Mouse (Mus musculus): Measurements from ENCODE around the gene Mgat1.
A peak's percentile ranks its signal among the peaks of the same experiment; 100 is the strongest.
"Not testable (repeated sequence)": the region's sequence is repeated elsewhere in the genome, so short reads cannot be mapped to it uniquely, and the experiment has no call there.

Mgat1 gene

GRCm38 (mm10) chr11:49243727-49244594 lies at the start of gene Mgat1:
Gene Mgat1 (plus strand): TSS chr11:49244191.
- DNase-seq (ENCODE audit: extremely low spot score, low spot score) = peak; percentile 96

- DNase-seq (ENCODE audit: extremely low spot score, low spot score) = not testable (repeated sequence)
These were observed 49.2 kb upstream of the Mgat1 start for GRCm38 (mm10) chr11:49194771-49195170.

- no peak for DNase-seq (ENCODE audit: extremely low spot score, low spot score)
These were observed 48.1 kb upstream of the Mgat1 start for GRCm38 (mm10) chr11:49195819-49196322.

GRCm38 (mm10) chr11:49200666-49201065 lies 43.3 kb upstream of the Mgat1 start:
- DNase-seq (ENCODE audit: extremely low spot score, low spot score) = no peak

- no peak for DNase-seq (ENCODE audit: extremely low spot score, low spot score)
These were observed 42.8 kb upstream of the Mgat1 start for GRCm38 (mm10) chr11:49201142-49201541.

GRCm38 (mm10) chr11:49202071-49202470 lies 41.9 kb upstream of the Mgat1 start:
- DNase-seq (ENCODE audit: extremely low spot score, low spot score) = no peak

- DNase-seq (ENCODE audit: extremely low spot score, low spot score) = peak; percentile 53
These were observed 41.4 kb upstream of the Mgat1 start for GRCm38 (mm10) chr11:49202523-49203061.

- DNase-seq (ENCODE audit: extremely low spot score, low spot score) = peak; percentile 95
These were observed 40.7 kb upstream of the Mgat1 start, which contains the start of gene Zfp62 for GRCm38 (mm10) chr11:49203129-49203768. Gene Zfp62 (plus strand): TSS chr11:49203292.

- DNase-seq (ENCODE audit: extremely low spot score, low spot score) = peak; percentile 73
These were observed 40.1 kb upstream of the Mgat1 start for GRCm38 (mm10) chr11:49203771-49204497.

- DNase-seq (ENCODE audit: extremely low spot score, low spot score) = no peak
These were observed 38.9 kb upstream of the Mgat1 start for GRCm38 (mm10) chr11:49205080-49205590.

- DNase-seq (ENCODE audit: extremely low spot score, low spot score) = no peak
These were observed 36.5 kb upstream of the Mgat1 start for GRCm38 (mm10) chr11:49207495-49207894.

GRCm38 (mm10) chr11:49212577-49212976 lies 31.4 kb upstream of the Mgat1 start:
- no peak for DNase-seq (ENCODE audit: extremely low spot score, low spot score)

- DNase-seq (ENCODE audit: extremely low spot score, low spot score) = no peak
These were observed 30.5 kb upstream of the Mgat1 start for GRCm38 (mm10) chr11:49213505-49213904.

GRCm38 (mm10) chr11:49219271-49219670 lies 24.7 kb upstream of the Mgat1 start:
- DNase-seq (ENCODE audit: extremely low spot score, low spot score) = no peak

GRCm38 (mm10) chr11:49224455-49224854 lies 19.5 kb upstream of the Mgat1 start:
- no peak for DNase-seq (ENCODE audit: extremely low spot score, low spot score)

GRCm38 (mm10) chr11:49232781-49233180 lies 11.2 kb upstream of the Mgat1 start:
- no peak for DNase-seq (ENCODE audit: extremely low spot score, low spot score)

GRCm38 (mm10) chr11:49235459-49236207 lies 8.4 kb upstream of the Mgat1 start:
- no peak for DNase-seq (ENCODE audit: extremely low spot score, low spot score)

GRCm38 (mm10) chr11:49236891-49237290 lies 7.1 kb upstream of the Mgat1 start:
- DNase-seq (ENCODE audit: extremely low spot score, low spot score) = no peak

GRCm38 (mm10) chr11:49237532-49237931 lies 6.5 kb upstream of the Mgat1 start:
- no peak for DNase-seq (ENCODE audit: extremely low spot score, low spot score)

- DNase-seq (ENCODE audit: extremely low spot score, low spot score) = no peak
These were observed 3.7 kb upstream of the Mgat1 start for GRCm38 (mm10) chr11:49240310-49240709.

All from neural tube, embryonic 10.5 days (tissue).